Mouse (Mus musculus) megakaryocyte-erythroid progenitor cell, adult 5-6 weeks (primary cell): Measurements from ENCODE around the gene Pak4. TPM values are rescaled to one million over a fixed set of nuclear protein-coding genes. Genes with fewer than 3 reads are reported as not detected.
"Not testable (repeated sequence)": the region's sequence is repeated elsewhere in the genome, so short reads cannot be mapped to it uniquely, and the experiment has no call there.

Experiments
- ATAC-seq: replicated peaks from 2 replicates; pipeline ENCODE4 v1.8.0; 2016; ENCODE audit warnings: mild to moderate bottlenecking, inconsistent platforms; ENCODE audit not compliant: severe bottlenecking, poor library complexity, low FRiP score, low TSS enrichment
- total RNA-seq, 2 experiments: library from RNA; stranded (forward) in 1 of 2; stranded (reverse) in 1 of 2; fragments of 200-1000, 215-1000 nt in 1 of 2; fragments of >200 nt in 1 of 2; fragmentation: Nextera tagmentation in 1 of 2; gene quantifications; 2 replicates each; pipeline ENCODE4 v1.2.3; 2014 to 2017

Pak4 gene
- total RNA-seq, 2 experiments from 2014 or later, result 8.3 TPM

GRCm38 (mm10) chr7:28538886-28539285, 59.1 kb downstream of the Pak4 start:
- not testable (repeated sequence) for ATAC-seq

GRCm38 (mm10) chr7:28532005-28532404, 66.0 kb downstream of the Pak4 start:
- ATAC-seq, result no peak

- ATAC-seq, result peak; percentile 90
Measured at GRCm38 (mm10) chr7:28527922-28528719, 69.9 kb downstream of the Pak4 start.

- not testable (repeated sequence) for ATAC-seq
Measured at GRCm38 (mm10) chr7:28522536-28522935, 75.4 kb downstream of the Pak4 start, which contains the start of gene Ifnl3. TSS of gene Ifnl3 (plus strand) at chr7:28522836.

GRCm38 (mm10) chr7:28511441-28511840, 86.5 kb downstream of the Pak4 start:
- no peak for ATAC-seq

- not testable (repeated sequence) for ATAC-seq
Measured at GRCm38 (mm10) chr7:28510405-28510974, 87.5 kb downstream of the Pak4 start, which contains the start of gene Ifnl2. TSS of gene Ifnl2 (minus strand) at chr7:28510455.

- ATAC-seq, result not testable (repeated sequence)
Measured at GRCm38 (mm10) chr7:28509121-28509520, 88.9 kb downstream of the Pak4 start.

Other genes starting within 250 kb of the Pak4 start
- 3,991 and 4,625 TPM in 2 replicates for gene Rps16, start 247.5 kb downstream of the Pak4 start, total RNA-seq (2014; fragmentation: Nextera tagmentation)
- 881 and 1,091 TPM in 2 replicates for gene Rps16, start 247.5 kb downstream of the Pak4 start, total RNA-seq (2017)
- 4.1 and 7.7 TPM in 2 replicates for gene Plekhg2, start 225.6 kb downstream of the Pak4 start, total RNA-seq (2014; fragmentation: Nextera tagmentation)
- gene Plekhg2, start 225.6 kb downstream of the Pak4 start, total RNA-seq (2017), result 0.19 and 2.3 TPM in 2 replicates
- 13.4 and 15.3 TPM in 2 replicates for gene Zfp36, start 217.9 kb downstream of the Pak4 start, total RNA-seq (2014; fragmentation: Nextera tagmentation)
- gene Zfp36, start 217.9 kb downstream of the Pak4 start, total RNA-seq (2017), result 26.9 and 33.7 TPM in 2 replicates
- 22.3 and 28.9 TPM in 2 replicates for gene Med29, start 205.5 kb downstream of the Pak4 start, total RNA-seq (2014; fragmentation: Nextera tagmentation)
- gene Med29, start 205.5 kb downstream of the Pak4 start, total RNA-seq (2017), result 9.9 and 16.0 TPM in 2 replicates
- 65.0 and 84.6 TPM in 2 replicates for gene Paf1, start 205.2 kb downstream of the Pak4 start, total RNA-seq (2014; fragmentation: Nextera tagmentation)
- 129 and 149 TPM in 2 replicates for gene Paf1, start 205.2 kb downstream of the Pak4 start, total RNA-seq (2017)
- gene Gmfg, start 160.7 kb downstream of the Pak4 start, total RNA-seq (2014; fragmentation: Nextera tagmentation), result 79.4 and 81.5 TPM in 2 replicates
- gene Gmfg, start 160.7 kb downstream of the Pak4 start, total RNA-seq (2017), result 179 and 328 TPM in 2 replicates
- gene Lrfn1, start 146.2 kb downstream of the Pak4 start, total RNA-seq (2014; fragmentation: Nextera tagmentation), result 0.44 and 0.82 TPM in 2 replicates
- 0.08 and 0.09 TPM in 2 replicates for gene Lrfn1, start 146.2 kb downstream of the Pak4 start, total RNA-seq (2017)
- not detected in 2 replicates for gene Ifnl2, start 87.7 kb downstream of the Pak4 start, total RNA-seq (2014; fragmentation: Nextera tagmentation)
- gene Ifnl2, start 87.7 kb downstream of the Pak4 start, total RNA-seq (2017), result not detected in 2 replicates
- not detected in 2 replicates for gene Ifnl3, start 75.3 kb downstream of the Pak4 start, total RNA-seq (2014; fragmentation: Nextera tagmentation)
- not detected in 2 replicates for gene Ifnl3, start 75.3 kb downstream of the Pak4 start, total RNA-seq (2017)
- gene Sycn, start 57.3 kb downstream of the Pak4 start, total RNA-seq (2014; fragmentation: Nextera tagmentation), result not detected in 2 replicates
- gene Sycn, start 57.3 kb downstream of the Pak4 start, total RNA-seq (2017), result not detected in 2 replicates
- gene Nccrp1, start 50.9 kb downstream of the Pak4 start, total RNA-seq (2014; fragmentation: Nextera tagmentation), result 2.1 TPM in 1 of 2 replicates, not detected in the other
- not detected in 2 replicates for gene Nccrp1, start 50.9 kb downstream of the Pak4 start, total RNA-seq (2017)
- gene Samd4b, start within 50 bp of the Pak4 start, total RNA-seq (2014; fragmentation: Nextera tagmentation), result 20.3 and 26.2 TPM in 2 replicates
- 3.4 and 7.2 TPM in 2 replicates for gene Samd4b, start within 50 bp of the Pak4 start, total RNA-seq (2017)
- gene Acp7, start 33.1 kb upstream of the Pak4 start, total RNA-seq (2014; fragmentation: Nextera tagmentation), result not detected in 2 replicates
- not detected in 2 replicates for gene Acp7, start 33.1 kb upstream of the Pak4 start, total RNA-seq (2017)
- not detected in 2 replicates for gene Fbxo27, start 94.7 kb upstream of the Pak4 start, total RNA-seq (2014; fragmentation: Nextera tagmentation)
- gene Fbxo27, start 94.7 kb upstream of the Pak4 start, total RNA-seq (2017), result not detected in 2 replicates
- gene Fbxo17, start 118.6 kb upstream of the Pak4 start, total RNA-seq (2014; fragmentation: Nextera tagmentation), result 1.6 TPM in 1 of 2 replicates, not detected in the other
- gene Fbxo17, start 118.6 kb upstream of the Pak4 start, total RNA-seq (2017), result 0.34 and 1.2 TPM in 2 replicates
- 152 and 185 TPM in 2 replicates for gene Mrps12, start 143.6 kb upstream of the Pak4 start, total RNA-seq (2014; fragmentation: Nextera tagmentation)
- 31.2 and 55.9 TPM in 2 replicates for gene Mrps12, start 143.6 kb upstream of the Pak4 start, total RNA-seq (2017)
- 24.9 and 32.6 TPM in 2 replicates for gene Sars2, start 143.8 kb upstream of the Pak4 start, total RNA-seq (2014; fragmentation: Nextera tagmentation)
- gene Sars2, start 143.8 kb upstream of the Pak4 start, total RNA-seq (2017), result 11.3 and 15.6 TPM in 2 replicates
- not detected in 2 replicates for gene Ccer2, start 158.0 kb upstream of the Pak4 start, total RNA-seq (2014; fragmentation: Nextera tagmentation)
- not detected in 2 replicates for gene Ccer2, start 158.0 kb upstream of the Pak4 start, total RNA-seq (2017)
- gene Sirt2, start 168.6 kb upstream of the Pak4 start, total RNA-seq (2014; fragmentation: Nextera tagmentation), result 85.8 and 107 TPM in 2 replicates
- gene Sirt2, start 168.6 kb upstream of the Pak4 start, total RNA-seq (2017), result 41.4 and 49.7 TPM in 2 replicates
- gene Nfkbib, start 169.3 kb upstream of the Pak4 start, total RNA-seq (2014; fragmentation: Nextera tagmentation), result 34.3 and 39.7 TPM in 2 replicates
- gene Nfkbib, start 169.3 kb upstream of the Pak4 start, total RNA-seq (2017), result 10.3 and 12.8 TPM in 2 replicates
- gene Rinl, start 190.8 kb upstream of the Pak4 start, total RNA-seq (2014; fragmentation: Nextera tagmentation), result 21.5 and 26.4 TPM in 2 replicates
- gene Rinl, start 190.8 kb upstream of the Pak4 start, total RNA-seq (2017), result 17.9 and 24.5 TPM in 2 replicates
- gene Hnrnpl, start 210.4 kb upstream of the Pak4 start, total RNA-seq (2014; fragmentation: Nextera tagmentation), result 437 and 487 TPM in 2 replicates
- gene Hnrnpl, start 210.4 kb upstream of the Pak4 start, total RNA-seq (2017), result 350 and 619 TPM in 2 replicates
- 119 and 130 TPM in 2 replicates for gene Ech1, start 227.0 kb upstream of the Pak4 start, total RNA-seq (2014; fragmentation: Nextera tagmentation)
- gene Ech1, start 227.0 kb upstream of the Pak4 start, total RNA-seq (2017), result 85.5 and 95.0 TPM in 2 replicates
- gene Lgals4, start 235.7 kb upstream of the Pak4 start, total RNA-seq (2014; fragmentation: Nextera tagmentation), result 8.7 and 23.2 TPM in 2 replicates
- gene Lgals4, start 235.7 kb upstream of the Pak4 start, total RNA-seq (2017), result 2.6 and 3.8 TPM in 2 replicates